Mouse (Mus musculus): ENCODE measurements at regions not wholly inside any gene's neighbourhood (a gene's known extent, or its start where the extent isn't known, plus 50 kb on each side); places are given as distances from the start of the nearest gene placed in this dataset.

DNA sequence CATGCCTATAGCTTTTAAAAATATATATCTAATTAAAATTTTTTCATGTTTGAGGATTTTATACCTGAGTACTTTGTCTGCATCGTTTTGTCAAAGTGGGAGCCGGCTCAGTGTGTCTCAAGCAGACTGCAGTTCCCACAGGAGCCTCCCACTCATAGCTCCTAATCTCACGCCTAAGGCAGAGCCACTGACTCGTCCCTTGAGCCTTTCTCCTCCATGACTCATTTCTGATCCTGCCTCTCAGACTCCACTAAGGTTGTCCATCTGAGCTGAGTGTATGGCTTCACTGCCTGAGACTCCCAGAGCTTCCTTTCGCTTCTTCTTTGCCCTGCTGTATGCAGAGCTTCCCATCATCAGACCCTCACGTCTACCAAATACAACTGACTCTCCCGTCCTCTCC, 98.8 kb downstream of the Efnb2 start:
- no peak overlapping the region for H3K27ac ChIP-seq
- DNase-seq (ENCODE audit: low spot score): no peak
- no peaks in the 10 kb centered on the region for H3K27me3 ChIP-seq (ENCODE audit: low read depth, poor library complexity, severe bottlenecking)
- H3K36me3 ChIP-seq: no peaks in the 10 kb centered on the region
- no peak overlapping the region for H3K4me3 ChIP-seq
- 83% methylated on average over 7 of the region's 7 CpGs for WGBS
- H3K9me3 ChIP-seq (replicated peaks): no peaks in the 10 kb centered on the region
- peaks cover 1% of the 10 kb centered on the region for H3K4me1 ChIP-seq

DNA sequence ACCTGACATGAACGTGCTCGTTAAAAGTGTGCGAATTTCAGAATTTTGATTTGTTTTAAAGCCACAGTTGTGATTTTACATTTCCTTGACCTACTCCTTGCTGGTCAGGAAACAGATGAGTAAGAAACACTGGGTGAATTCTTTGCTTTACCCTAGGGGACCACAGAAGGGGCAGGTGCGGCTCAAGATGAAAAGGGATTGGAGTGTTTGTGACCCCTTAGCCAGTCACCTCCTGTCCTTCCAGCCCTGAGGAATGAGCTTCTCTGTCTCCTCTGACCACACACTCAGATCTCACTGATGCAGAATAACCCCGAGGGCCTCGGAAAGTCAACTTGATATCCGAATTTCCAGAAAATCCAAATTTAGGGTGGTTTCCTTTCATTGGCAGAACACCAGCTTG, 103.0 kb downstream of the Efnb2 start:
- DNase-seq (ENCODE audit: low spot score): no peak
- H3K27ac ChIP-seq: no peak overlapping the region
- H3K9me3 ChIP-seq (replicated peaks): no peaks in the 10 kb centered on the region
- WGBS: 86% methylated on average over 7 of the region's 7 CpGs
- H3K4me3 ChIP-seq: no peak overlapping the region
- H3K36me3 ChIP-seq: no peaks in the 10 kb centered on the region
- H3K27me3 ChIP-seq (ENCODE audit: low read depth, poor library complexity, severe bottlenecking): no peaks in the 10 kb centered on the region
- peaks cover 13% of the 10 kb centered on the region for H3K4me1 ChIP-seq

GRCm38 (mm10) chr8:8556152-8556551, 104.9 kb downstream of the Efnb2 start:
- no peak overlapping the region for H3K27ac ChIP-seq
- H3K4me1 ChIP-seq: peaks cover 13% of the 10 kb centered on the region
- H3K36me3 ChIP-seq: no peaks in the 10 kb centered on the region
- H3K27me3 ChIP-seq (ENCODE audit: low read depth, poor library complexity, severe bottlenecking): no peaks in the 10 kb centered on the region
- WGBS: 64% methylated on average over 10 of the region's 10 CpGs
- H3K4me3 ChIP-seq: no peak overlapping the region
- no peak for DNase-seq (ENCODE audit: low spot score)
- no peaks in the 10 kb centered on the region for H3K9me3 ChIP-seq (replicated peaks)

DNA sequence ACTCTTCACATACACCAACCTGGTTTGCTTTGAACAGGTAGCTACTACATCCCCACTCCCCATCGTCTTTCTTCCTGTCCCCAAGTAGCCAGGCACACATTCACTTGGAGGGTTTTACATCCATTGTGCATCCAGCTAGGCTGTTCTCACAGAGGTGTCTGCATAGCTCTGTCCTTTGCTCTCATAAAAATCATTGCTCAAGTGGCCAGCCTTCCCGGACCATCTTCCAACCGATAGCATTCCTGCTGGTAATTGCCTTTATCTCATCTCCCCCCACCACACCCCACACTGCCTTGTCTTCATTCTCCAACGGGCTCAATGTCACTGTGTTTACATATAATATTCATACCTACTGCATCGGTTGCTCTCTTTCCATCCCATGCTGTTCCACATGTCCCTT, 106.4 kb downstream of the Efnb2 start:
- H3K27me3 ChIP-seq (ENCODE audit: low read depth, poor library complexity, severe bottlenecking): no peaks in the 10 kb centered on the region
- peaks cover 13% of the 10 kb centered on the region for H3K4me1 ChIP-seq
- H3K4me3 ChIP-seq: no peak overlapping the region
- no peaks in the 10 kb centered on the region for H3K36me3 ChIP-seq
- H3K9me3 ChIP-seq (replicated peaks): no peaks in the 10 kb centered on the region
- WGBS: 90% methylated on average over 5 of the region's 5 CpGs
- DNase-seq (ENCODE audit: low spot score): no peak
- no peak overlapping the region for H3K27ac ChIP-seq

DNA sequence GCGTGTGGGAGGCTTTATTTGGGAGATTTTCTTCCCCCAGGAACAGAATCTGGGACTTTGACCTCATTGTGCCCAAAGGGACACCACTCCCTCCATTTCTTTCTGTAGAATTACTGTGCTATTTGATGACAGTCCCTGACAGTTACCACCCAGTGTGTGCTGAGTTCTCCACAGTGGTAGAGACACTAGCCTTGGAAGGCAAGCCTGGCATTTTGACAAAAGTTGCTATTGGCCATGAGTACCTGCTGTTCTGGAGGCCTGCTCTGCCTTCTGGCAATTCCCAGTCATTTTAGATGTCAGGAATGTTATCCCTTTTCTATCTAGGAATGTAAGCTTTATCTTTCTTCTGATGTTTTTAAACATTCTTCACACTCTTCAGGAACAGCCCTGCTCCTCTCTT, 108.3 kb downstream of the Efnb2 start:
- Histone ChIP-seq H3K27me3 (ENCODE audit: low read depth, poor library complexity, severe bottlenecking) (no peaks in the 10 kb centered on the region), H3K4me1 (peaks cover 13% of the 10 kb centered on the region), H3K9me3 (replicated peaks) (no peaks in the 10 kb centered on the region), H3K4me3 (no peak overlapping the region), H3K36me3 (no peaks in the 10 kb centered on the region), H3K27ac (no peak overlapping the region)
- WGBS: 93% methylated on average over 1 of the region's 1 CpGs
- DNase-seq (ENCODE audit: low spot score): no peak

GRCm38 (mm10) chr8:8536626-8537025, 124.4 kb downstream of the Efnb2 start:
- H3K9me3 ChIP-seq (replicated peaks): no peaks in the 10 kb centered on the region
- DNase-seq (ENCODE audit: low spot score): no peak
- no peak overlapping the region for H3K4me3 ChIP-seq
- H3K36me3 ChIP-seq: no peaks in the 10 kb centered on the region
- no peaks in the 10 kb centered on the region for H3K27me3 ChIP-seq (ENCODE audit: low read depth, poor library complexity, severe bottlenecking)
- no peaks in the 10 kb centered on the region for H3K4me1 ChIP-seq
- H3K27ac ChIP-seq: no peak overlapping the region
- 77% methylated on average over 5 of the region's 5 CpGs for WGBS

DNA sequence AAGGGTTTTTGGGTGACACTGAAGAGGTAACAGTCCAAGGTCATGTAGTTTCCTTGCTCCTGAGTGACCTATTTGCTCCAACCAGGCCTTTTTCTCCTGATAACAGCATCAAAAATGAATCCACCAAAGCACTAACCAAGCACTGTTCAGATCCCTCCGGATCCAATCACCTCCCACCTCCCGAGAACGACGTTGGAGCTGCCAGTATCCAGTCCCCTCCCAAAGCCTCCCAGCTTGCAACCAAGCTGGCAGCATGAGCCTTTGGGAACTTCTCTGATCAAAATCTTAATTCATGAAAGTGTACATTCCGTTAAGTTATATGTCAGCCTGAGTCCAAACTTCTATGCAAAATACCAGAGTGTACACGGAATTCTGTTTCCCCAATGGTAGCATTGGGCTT, 126.3 kb downstream of the Efnb2 start:
- WGBS: 60% methylated on average over 6 of the region's 6 CpGs

DNA sequence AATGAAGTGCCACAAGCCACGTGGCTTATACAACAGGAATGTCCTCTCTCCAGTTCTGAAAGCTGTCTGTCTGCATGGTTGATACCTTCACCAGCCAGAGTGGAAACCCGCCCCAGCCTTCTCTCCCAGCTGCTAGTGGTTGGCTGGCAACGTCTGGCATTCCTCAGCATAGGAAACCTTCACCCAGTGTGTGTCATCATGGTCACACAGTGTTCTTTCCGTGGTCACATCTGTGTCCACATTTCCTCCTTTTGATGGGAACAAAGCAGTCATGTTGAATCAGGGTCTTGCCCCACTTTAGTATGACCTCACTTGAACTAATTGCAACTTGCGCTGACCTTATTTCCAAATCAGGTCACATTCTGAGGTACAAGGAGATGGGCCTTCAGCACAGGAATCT, 128.1 kb downstream of the Efnb2 start:
- no peak for DNase-seq (ENCODE audit: low spot score)
- H3K27me3 ChIP-seq (ENCODE audit: low read depth, poor library complexity, severe bottlenecking): no peaks in the 10 kb centered on the region
- H3K4me1 ChIP-seq: peaks cover 5% of the 10 kb centered on the region; the same call in 1 of the 2 replicates
- H3K9me3 ChIP-seq (replicated peaks): no peaks in the 10 kb centered on the region
- no peak overlapping the region for H3K27ac ChIP-seq
- no peaks in the 10 kb centered on the region for H3K36me3 ChIP-seq
- no peak overlapping the region for H3K4me3 ChIP-seq
- WGBS: 85% methylated on average over 5 of the region's 5 CpGs

More for the DNA sequence above, 126.3 kb downstream of the Efnb2 start:
- Histone ChIP-seq H3K36me3 (no peaks in the 10 kb centered on the region), H3K27me3 (ENCODE audit: low read depth, poor library complexity, severe bottlenecking) (no peaks in the 10 kb centered on the region), H3K9me3 (replicated peaks) (no peaks in the 10 kb centered on the region), H3K27ac (no peak overlapping the region), H3K4me3 (no peak overlapping the region), H3K4me1 (peaks cover 3% of the 10 kb centered on the region; the same call in 1 of the 2 replicates)
- no peak for DNase-seq (ENCODE audit: low spot score)

DNA sequence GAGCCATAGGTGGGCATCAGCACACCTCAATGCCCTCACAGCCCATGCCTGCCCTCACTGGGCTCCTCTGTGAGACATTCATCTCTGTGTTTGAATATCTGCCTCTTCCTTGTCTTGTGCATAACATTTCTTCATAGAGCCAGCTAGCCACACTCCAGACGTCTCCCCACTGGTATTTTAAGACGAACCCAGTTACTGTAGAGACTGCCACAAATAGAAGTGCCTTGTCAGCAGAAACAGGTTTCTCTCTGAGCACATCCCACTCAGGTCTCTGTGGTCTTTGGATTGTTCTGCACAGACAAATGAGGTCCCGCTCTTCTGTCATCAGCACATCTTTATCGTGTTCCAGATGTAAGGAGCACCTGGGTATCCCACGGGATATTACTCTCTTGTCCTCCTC, 130.5 kb downstream of the Efnb2 start:
- 68% methylated on average over 5 of the region's 5 CpGs for WGBS
- no peaks in the 10 kb centered on the region for H3K9me3 ChIP-seq (replicated peaks)
- no peaks in the 10 kb centered on the region for H3K36me3 ChIP-seq
- H3K27me3 ChIP-seq (ENCODE audit: low read depth, poor library complexity, severe bottlenecking): no peaks in the 10 kb centered on the region
- no peak overlapping the region for H3K27ac ChIP-seq
- peaks cover 5% of the 10 kb centered on the region; the same call in 1 of the 2 replicates for H3K4me1 ChIP-seq
- no peak overlapping the region for H3K4me3 ChIP-seq
- DNase-seq (ENCODE audit: low spot score): no peak

GRCm38 (mm10) chr8:8521532-8521931, 139.5 kb downstream of the Efnb2 start:
- Histone ChIP-seq H3K4me1 (peaks cover 12% of the 10 kb centered on the region), H3K4me3 (no peak overlapping the region), H3K27me3 (ENCODE audit: low read depth, poor library complexity, severe bottlenecking) (no peaks in the 10 kb centered on the region), H3K36me3 (no peaks in the 10 kb centered on the region), H3K27ac (peak overlapping the region; percentile 25; the same call in 1 of the 2 replicates), H3K9me3 (replicated peaks) (no peaks in the 10 kb centered on the region)
- WGBS: 79% methylated on average over 1 of the region's 1 CpGs
- no peak for DNase-seq (ENCODE audit: low spot score)

DNA sequence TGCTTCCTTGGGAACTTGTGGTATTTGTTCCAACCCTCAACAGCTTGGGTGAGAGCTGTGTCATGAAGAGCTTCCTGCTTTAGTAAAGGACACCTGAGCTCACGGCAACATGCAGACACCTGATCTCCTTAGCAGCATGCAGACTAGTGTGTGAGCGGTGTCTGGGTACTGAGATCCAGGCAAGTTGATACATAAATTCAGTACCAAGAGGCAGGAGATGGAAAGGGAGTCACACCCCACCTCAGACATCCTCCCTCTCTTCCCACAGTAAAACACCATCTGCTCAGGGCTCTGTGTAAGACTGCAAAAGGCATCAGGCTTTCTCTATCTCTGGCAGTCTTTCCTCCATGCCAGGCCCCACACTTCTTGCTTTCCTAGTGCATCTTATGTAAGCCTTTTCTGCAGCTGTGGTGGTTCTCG, 141.3 kb downstream of the Efnb2 start:
- Histone ChIP-seq H3K4me1 (peaks cover 12% of the 10 kb centered on the region), H3K4me3 (no peak overlapping the region), H3K9me3 (replicated peaks) (no peaks in the 10 kb centered on the region), H3K27me3 (ENCODE audit: low read depth, poor library complexity, severe bottlenecking) (no peaks in the 10 kb centered on the region), H3K27ac (no peak overlapping the region), H3K36me3 (no peaks in the 10 kb centered on the region)
- no peak for DNase-seq (ENCODE audit: low spot score)
- WGBS: 88% methylated on average over 3 of the region's 3 CpGs

DNA sequence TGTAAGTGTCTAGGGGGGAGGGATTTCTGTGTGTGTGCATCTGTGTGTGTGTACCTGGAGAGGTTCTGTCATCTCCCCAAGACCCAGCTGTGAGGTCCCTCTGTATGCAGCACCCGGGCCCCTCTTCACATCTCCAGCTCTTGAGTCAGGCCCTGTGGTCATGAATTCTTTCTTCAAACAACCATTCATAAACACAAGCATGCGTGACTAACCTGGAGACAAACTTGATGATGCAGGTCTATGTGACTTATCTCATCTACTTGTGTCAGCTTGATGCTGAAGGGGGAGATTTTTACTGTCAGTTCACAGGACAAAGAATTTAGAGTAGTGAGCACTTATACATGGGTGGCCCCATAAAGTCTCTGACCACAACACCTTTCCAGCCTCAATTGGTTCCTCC, 143.4 kb downstream of the Efnb2 start:
- Histone ChIP-seq H3K9me3 (replicated peaks) (no peaks in the 10 kb centered on the region), H3K27ac (no peak overlapping the region), H3K4me3 (no peak overlapping the region), H3K27me3 (ENCODE audit: low read depth, poor library complexity, severe bottlenecking) (no peaks in the 10 kb centered on the region), H3K4me1 (peaks cover 17% of the 10 kb centered on the region), H3K36me3 (no peaks in the 10 kb centered on the region)
- 79% methylated on average over 2 of the region's 2 CpGs for WGBS
- no peak for DNase-seq (ENCODE audit: low spot score)

DNA sequence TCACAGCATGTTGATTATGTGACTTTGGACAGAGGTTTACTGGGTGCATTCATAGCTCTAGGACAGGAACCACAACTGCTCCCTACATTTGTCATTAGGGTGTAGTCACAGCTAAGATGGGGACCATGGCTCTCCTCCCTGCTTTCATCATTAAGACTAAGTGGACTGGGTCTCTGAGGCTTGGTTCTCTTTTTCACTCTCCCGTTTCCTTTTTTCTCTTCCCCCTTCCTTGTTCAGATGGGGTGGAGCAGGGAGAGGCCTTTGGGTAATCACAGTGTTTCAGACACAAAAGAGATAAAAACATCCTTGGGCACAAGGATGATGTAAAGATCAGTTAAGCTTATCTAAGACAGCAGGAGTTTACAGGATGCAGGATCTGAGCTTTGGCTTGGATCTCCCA, 144.8 kb downstream of the Efnb2 start:
- Histone ChIP-seq H3K36me3 (no peaks in the 10 kb centered on the region), H3K4me1 (peaks cover 8% of the 10 kb centered on the region), H3K9me3 (replicated peaks) (no peaks in the 10 kb centered on the region), H3K4me3 (no peak overlapping the region), H3K27me3 (ENCODE audit: low read depth, poor library complexity, severe bottlenecking) (no peaks in the 10 kb centered on the region), H3K27ac (no peak overlapping the region)
- 52% methylated on average over 1 of the region's 1 CpGs for WGBS
- no peak for DNase-seq (ENCODE audit: low spot score)

- H3K36me3 ChIP-seq: no peaks in the 10 kb centered on the region
- no peaks in the 10 kb centered on the region for H3K9me3 ChIP-seq (replicated peaks)
- peaks cover 23% of the 10 kb centered on the region for H3K4me1 ChIP-seq
- H3K27me3 ChIP-seq (ENCODE audit: low read depth, poor library complexity, severe bottlenecking): peaks cover 19% of the 10 kb centered on the region; the same call in 1 of the 2 replicates
- 94% methylated on average over 9 of the region's 9 CpGs for WGBS
- no peak overlapping the region for H3K27ac ChIP-seq
- H3K4me3 ChIP-seq: no peak overlapping the region
- DNase-seq (ENCODE audit: low spot score): no peak
Observed at GRCm38 (mm10) chr8:8499921-8500320, 161.1 kb downstream of the Efnb2 start.

Measured in limb, embryonic 10.5 days (tissue).